Mouse (Mus musculus) ES-CJ7 (cell line): Measurements from ENCODE around the gene Prl2c2.
"Not testable (repeated sequence)": the region's sequence is repeated elsewhere in the genome, so short reads cannot be mapped to it uniquely, and the experiment has no call there.

Experiments
- DNase-seq: peaks from one replicate; pipeline ENCODE4 v3.0.0; 2011; ENCODE audit warnings: low read depth, low spot score

Gene Prl2c2

DNA sequence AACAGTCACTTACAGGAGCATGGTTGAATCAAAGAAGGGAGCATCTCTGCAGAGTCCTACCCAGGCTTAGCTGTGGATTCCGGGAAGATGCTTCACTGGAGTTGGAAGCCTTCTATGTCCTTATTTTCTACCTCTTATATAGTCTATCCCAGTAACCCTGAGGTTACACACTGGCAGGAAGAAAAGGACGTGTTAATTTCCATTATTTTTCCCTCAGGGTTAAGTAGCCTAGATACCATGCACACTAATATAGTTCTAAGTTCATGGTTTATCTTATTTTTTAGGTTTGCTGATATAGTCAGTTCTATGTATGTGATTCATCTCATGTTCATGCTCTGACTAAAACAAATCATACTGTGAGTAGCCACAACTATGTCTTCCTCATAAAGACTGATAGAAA, at the start of gene Prl2c2:
TSS of gene Prl2c2 (minus strand) at position 101 of the 400 bp plus-strand sequence.
- not testable (repeated sequence) for DNase-seq

DNA sequence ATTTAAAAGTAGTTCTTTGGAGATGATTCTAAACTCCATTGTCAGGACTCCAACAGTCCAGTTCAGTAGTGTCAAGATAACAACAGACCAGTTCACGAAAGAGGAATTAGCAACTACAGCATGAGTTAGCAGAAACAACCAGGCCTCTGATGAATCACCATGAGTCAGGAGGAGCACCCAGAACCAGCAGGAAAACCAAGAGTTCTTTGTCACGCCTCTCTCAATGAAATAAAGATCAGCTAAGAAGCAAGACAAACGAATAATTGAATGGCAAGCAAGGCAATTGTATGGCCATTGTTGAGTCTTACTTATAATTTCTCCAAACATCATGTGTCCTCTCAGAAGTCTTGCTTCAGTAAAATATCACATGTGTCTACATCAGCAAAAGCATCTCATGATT, 20.7 kb upstream of the Prl2c2 start:
- not testable (repeated sequence) for DNase-seq

DNA sequence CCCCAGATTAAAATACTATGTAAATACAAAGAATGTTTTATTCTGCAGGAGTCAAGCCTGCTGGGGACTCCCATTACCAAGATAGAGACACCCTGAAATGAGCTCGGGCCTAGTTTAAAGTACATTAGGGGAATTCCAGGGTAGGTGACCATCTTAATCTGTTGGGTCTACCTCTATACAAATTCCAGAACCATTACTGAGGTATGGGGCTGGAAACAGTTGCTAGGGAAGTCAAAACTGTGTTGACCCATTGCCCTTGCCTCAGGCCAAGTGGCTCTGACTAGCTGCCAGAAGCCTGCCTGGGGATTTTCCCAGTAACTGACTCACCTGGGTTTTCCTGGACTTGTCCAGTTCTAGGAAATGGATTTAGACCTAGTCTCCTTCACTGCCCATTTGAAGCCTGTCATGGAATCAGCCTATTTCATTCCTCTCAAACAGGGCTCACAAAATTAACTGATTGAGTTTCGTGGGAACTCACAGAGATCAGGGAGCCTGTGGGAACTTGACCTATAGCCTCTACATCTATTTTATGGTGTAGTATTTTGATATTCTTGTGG, 8.9 kb upstream of the Prl2c2 start:
- not testable (repeated sequence) for DNase-seq
